Mouse (Mus musculus) forebrain, embryonic 14.5 days (tissue): Measurements from ENCODE around the gene Exo5. TPM values are rescaled to one million over a fixed set of nuclear protein-coding genes. Genes with fewer than 3 reads are reported as not detected.
A peak's percentile ranks its signal among the peaks of the same experiment; 100 is the strongest.

Experiments used
- ATAC-seq: fragments of 200-750 bp; cut with Nextera tagmentation; 2 replicates; pipeline ENCODE4 v1.8.0; 2017; ENCODE audit warnings: mild to moderate bottlenecking, moderate library complexity
- DNase-seq: peaks from one replicate; pipeline ENCODE4 v3.0.0-alpha.2; 2015; ENCODE audit warnings: low spot score
- H3K27ac ChIP-seq: fragments of 300-500 bp; sonication (generic); 2 replicates; pipeline ENCODE4 v1.5.1; 2014; ENCODE audit warnings: low read depth, mild to moderate bottlenecking, control low read depth, low read length, moderate library complexity
- H3K27me3 ChIP-seq: fragments of 300-500 bp; sonication (generic); replicated peaks from 2 replicates; pipeline ENCODE4 v1.6.1; 2014; ENCODE audit warnings: low read length, control low read depth, mixed read lengths; ENCODE audit not compliant: control insufficient read depth, insufficient read depth
- H3K36me3 ChIP-seq: fragments of 300-500 bp; sonication (generic); 2 replicates; pipeline ENCODE4 v1.6.1; 2014; ENCODE audit warnings: low read length, control low read depth; ENCODE audit not compliant: control insufficient read depth, insufficient read depth
- H3K4me1 ChIP-seq: fragments of 300-500 bp; sonication (generic); 2 replicates; pipeline ENCODE4 v1.6.1; 2014; ENCODE audit warnings: antibody characterized with exemption, low read length, control low read depth; ENCODE audit not compliant: control insufficient read depth, insufficient read depth
- H3K4me2 ChIP-seq: fragments of 300-500 bp; sonication (generic); 2 replicates; pipeline ENCODE4 v1.6.1; 2014; ENCODE audit warnings: mild to moderate bottlenecking, control low read depth, low read length
- H3K4me3 ChIP-seq: fragments of 300-500 bp; sonication (generic); 2 replicates; pipeline ENCODE4 v1.5.1; 2014; ENCODE audit warnings: low read depth, low read length, control low read depth
- H3K9ac ChIP-seq: fragments of 300-500 bp; sonication (generic); 2 replicates; pipeline ENCODE4 v1.6.1; 2014; ENCODE audit warnings: mild to moderate bottlenecking, low read length, control low read depth, moderate library complexity
- H3K9me3 ChIP-seq: fragments of 300-500 bp; sonication (generic); replicated peaks from 2 replicates; pipeline ENCODE4 v1.6.1; 2016; ENCODE audit warnings: low read length, control low read depth, mixed read lengths; ENCODE audit not compliant: control insufficient read depth
- WGBS: fragments of 180-500 bp; shearing (Covaris S2); extraction: QIAGEN DNeasy Blood & Tissue Kit; methylation state at CpG from one replicate; pipeline ENCODE4 v1.1.7; 2014; 5-methylcytosine and 5-hydroxymethylcytosine counted together
- polyA plus RNA-seq: library from polyadenylated mRNA; unstranded; fragments of >200 nt; fragmentation: Nextera tagmentation; extraction: Ambion mirVana; gene quantifications from 2 replicates; pipeline ENCODE4 v1.2.1, GENCODE M21; 2014

Gene Exo5
- polyA plus RNA-seq, 1 experiment from 2014 or later: 41.4 TPM

GRCm38 (mm10) chr4:120886131-120886530, 38.7 kb downstream of the Exo5 start:
- no peak for ATAC-seq
- peaks cover 24% of the 10 kb centered on the region for H3K4me1 ChIP-seq

GRCm38 (mm10) chr4:120885208-120886120, 39.4 kb downstream of the Exo5 start:
- Histone ChIP-seq H3K4me3 (no peak overlapping the region), H3K27me3 (no peaks in the 10 kb centered on the region), H3K9me3 (no peaks in the 10 kb centered on the region), H3K36me3 (no peaks in the 10 kb centered on the region), H3K4me2 (no peak overlapping the region), H3K4me1 (peaks cover 24% of the 10 kb centered on the region), H3K27ac (no peak overlapping the region), H3K9ac (no peak overlapping the region)
- 0 out of 2 replicates have a peak, but pooled peaks have one; percentile 27 for ATAC-seq
- peak; percentile 84 for DNase-seq
- WGBS: 36% methylated on average over 13 of the region's 13 CpGs

More at GRCm38 (mm10) chr4:120886131-120886530, 38.7 kb downstream of the Exo5 start:
- Histone ChIP-seq H3K9me3 (no peaks in the 10 kb centered on the region), H3K27ac (no peak overlapping the region), H3K4me3 (no peak overlapping the region), H3K4me2 (no peak overlapping the region), H3K27me3 (no peaks in the 10 kb centered on the region), H3K9ac (no peak overlapping the region), H3K36me3 (no peaks in the 10 kb centered on the region)
- 29% methylated on average over 4 of the region's 4 CpGs for WGBS
- no peak for DNase-seq

- Histone ChIP-seq H3K27me3 (no peaks in the 10 kb centered on the region), H3K4me1 (peaks cover 31% of the 10 kb centered on the region), H3K4me3 (no peak overlapping the region), H3K27ac (no peak overlapping the region; the same call in 1 of the 2 replicates), H3K4me2 (no peak overlapping the region), H3K9ac (no peak overlapping the region), H3K36me3 (no peaks in the 10 kb centered on the region), H3K9me3 (no peaks in the 10 kb centered on the region)
- ATAC-seq (peak; percentile 89), DNase-seq (peak; percentile 89)
- 30% methylated on average over 5 of the region's 5 CpGs for WGBS
Observed at GRCm38 (mm10) chr4:120882002-120882625, 42.7 kb downstream of the Exo5 start.

- H3K9ac ChIP-seq: no peak overlapping the region
- ATAC-seq: no peak
Observed at GRCm38 (mm10) chr4:120880731-120881432, 43.9 kb downstream of the Exo5 start.

GRCm38 (mm10) chr4:120879386-120879785, 45.4 kb downstream of the Exo5 start:
- H3K9me3 ChIP-seq: no peaks in the 10 kb centered on the region
- ATAC-seq (no peak), DNase-seq (no peak)
- no peak overlapping the region for H3K4me3 ChIP-seq
- no peak overlapping the region for H3K9ac ChIP-seq
- no peak overlapping the region for H3K4me2 ChIP-seq
- no peaks in the 10 kb centered on the region for H3K27me3 ChIP-seq
- H3K4me1 ChIP-seq: peaks cover 22% of the 10 kb centered on the region
- no peaks in the 10 kb centered on the region for H3K36me3 ChIP-seq
- WGBS: 55% methylated on average over 4 of the region's 4 CpGs
- H3K27ac ChIP-seq: no peak overlapping the region

More at GRCm38 (mm10) chr4:120880731-120881432, 43.9 kb downstream of the Exo5 start:
- Histone ChIP-seq H3K36me3 (no peaks in the 10 kb centered on the region), H3K4me1 (peaks cover 31% of the 10 kb centered on the region), H3K4me3 (no peak overlapping the region), H3K9me3 (no peaks in the 10 kb centered on the region), H3K27ac (no peak overlapping the region), H3K4me2 (no peak overlapping the region), H3K27me3 (no peaks in the 10 kb centered on the region)
- DNase-seq: no peak
- 56% methylated on average over 6 of the region's 6 CpGs for WGBS

- H3K9me3 ChIP-seq: no peaks in the 10 kb centered on the region
- 0 out of 2 replicates have a peak overlapping the region, but pooled peaks have one; percentile 21 for H3K27ac ChIP-seq
- H3K4me3 ChIP-seq: no peak overlapping the region
- H3K27me3 ChIP-seq: no peaks in the 10 kb centered on the region
- 42% methylated on average over 3 of the region's 3 CpGs for WGBS
- ATAC-seq (no peak), DNase-seq (peak; percentile 38)
- peaks cover 22% of the 10 kb centered on the region for H3K4me1 ChIP-seq
- H3K36me3 ChIP-seq: no peaks in the 10 kb centered on the region
- H3K9ac ChIP-seq: no peak overlapping the region
- H3K4me2 ChIP-seq: no peak overlapping the region
Observed at GRCm38 (mm10) chr4:120878728-120879127, 46.1 kb downstream of the Exo5 start.

GRCm38 (mm10) chr4:120875961-120876360, 48.9 kb downstream of the Exo5 start:
- Histone ChIP-seq H3K27ac (no peak overlapping the region), H3K4me2 (no peak overlapping the region), H3K9me3 (no peaks in the 10 kb centered on the region), H3K27me3 (no peaks in the 10 kb centered on the region), H3K36me3 (no peaks in the 10 kb centered on the region), H3K4me3 (no peak overlapping the region), H3K9ac (no peak overlapping the region), H3K4me1 (peaks cover 7% of the 10 kb centered on the region; the same call in 1 of the 2 replicates)
- 72% methylated on average over 3 of the region's 3 CpGs for WGBS
- DNase-seq: no peak
- ATAC-seq: no peak
